Comparison of ENCODE assay signal across 22 mouse cellular contexts in genomic region chr7:134246624-134247023, GRCm38 (mm10). TPM values are rescaled to one million over a fixed set of nuclear protein-coding genes. Genes with fewer than 3 reads are reported as not detected.
"Had no signal": no experiment of that assay in that cellular context is flagged by ENCODE, and none has a peak within 500 bp of the region (broad histone marks: within the 10 kb centered on the region; RNA-seq: fewer than 3 reads in every experiment).

No protein-coding gene starts in this region.

- H3K9me3 ChIP-seq: limb, embryonic 12.5 days; liver, embryonic 12.5 days; liver, embryonic 15.5 days; midbrain, embryonic 12.5 days; midbrain, embryonic 15.5 days; neural tube, embryonic 12.5 days; neural tube, embryonic 15.5 days; stomach, embryonic 15.5 days had no signal

- ATAC-seq: liver, embryonic 12.5 days; midbrain, embryonic 15.5 days had no signal

- H3K27ac ChIP-seq: kidney, postnatal 0 days; layer of hippocampus, adult 2 months; left cerebral cortex, adult 2 months; limb, embryonic 12.5 days; liver, embryonic 12.5 days; liver, embryonic 15.5 days; macrophage; midbrain, embryonic 12.5 days; midbrain, embryonic 15.5 days; neural tube, embryonic 12.5 days; neural tube, embryonic 15.5 days; stomach, embryonic 15.5 days had no signal

- H3K4me2 ChIP-seq: limb, embryonic 12.5 days; liver, embryonic 12.5 days; liver, embryonic 15.5 days; midbrain, embryonic 12.5 days; midbrain, embryonic 15.5 days; neural tube, embryonic 12.5 days; neural tube, embryonic 15.5 days; stomach, embryonic 15.5 days had no signal

- DNase-seq: kidney, postnatal 25 days; layer of hippocampus, adult 9-11 months; liver; lung, adult 18-20 months; lung, postnatal 14 days; right cerebral cortex, adult 18-20 months; right cerebral cortex, postnatal 14 days; right cerebral cortex, postnatal 4 days; thymus, adult 18-20 months; thymus, postnatal 36 days had no signal

- H3K4me3 ChIP-seq: layer of hippocampus, adult 2 months; left cerebral cortex, adult 2 months; limb, embryonic 12.5 days; liver, embryonic 12.5 days; liver, embryonic 15.5 days; midbrain, embryonic 12.5 days; midbrain, embryonic 15.5 days; neural tube, embryonic 12.5 days; neural tube, embryonic 15.5 days; stomach, embryonic 15.5 days had no signal

- H3K36me3 ChIP-seq: limb, embryonic 12.5 days; liver, embryonic 12.5 days; liver, embryonic 15.5 days; midbrain, embryonic 12.5 days; midbrain, embryonic 15.5 days; neural tube, embryonic 12.5 days; neural tube, embryonic 15.5 days; stomach, embryonic 15.5 days had no signal

- H3K9ac ChIP-seq: limb, embryonic 12.5 days; liver, embryonic 12.5 days; liver, embryonic 15.5 days; midbrain, embryonic 12.5 days; midbrain, embryonic 15.5 days; neural tube, embryonic 12.5 days; neural tube, embryonic 15.5 days; stomach, embryonic 15.5 days had no signal

- H3K27me3 ChIP-seq: limb, embryonic 12.5 days; liver, embryonic 12.5 days; liver, embryonic 15.5 days; midbrain, embryonic 12.5 days; midbrain, embryonic 15.5 days; neural tube, embryonic 12.5 days; neural tube, embryonic 15.5 days; stomach, embryonic 15.5 days had no signal

- H3K4me1 ChIP-seq: limb, embryonic 12.5 days; liver, embryonic 15.5 days; neural tube, embryonic 12.5 days; stomach, embryonic 15.5 days had no signal

RNA-seq across cellular contexts. Expression of gene Adam12, which starts 14.7 kb away (rescaled TPM):
- polyA plus RNA-seq: macrophage had no signal
